Mouse (Mus musculus): ENCODE results near the gene Sucla2. TPM values are rescaled to one million over a fixed set of nuclear protein-coding genes. Genes with fewer than 3 reads are reported as not detected.

Sucla2 gene
- polyA plus RNA-seq, 1 experiment, result 1,877 TPM

- H3K27ac ChIP-seq (replicated peaks; ENCODE audit: low read depth, low read length), result no peak overlapping the region
These were observed 95.8 kb downstream of the Sucla2 start for GRCm38 (mm10) chr14:73620880-73621279.

GRCm38 (mm10) chr14:73622988-73623387, 97.9 kb downstream of the Sucla2 start:
- H3K4me1 ChIP-seq (ENCODE audit: control insufficient read depth, insufficient read depth, insufficient read length, low read length), result no peaks in the 10 kb centered on the region
- H3K27ac ChIP-seq (replicated peaks; ENCODE audit: low read depth, low read length), result no peak overlapping the region
- H3K4me3 ChIP-seq (ENCODE audit: insufficient read depth, low read depth, low read length), result no peak overlapping the region

More at GRCm38 (mm10) chr14:73620880-73621279, 95.8 kb downstream of the Sucla2 start:
- H3K4me3 ChIP-seq (ENCODE audit: insufficient read depth, low read depth, low read length), result no peak overlapping the region
- H3K4me1 ChIP-seq (ENCODE audit: control insufficient read depth, insufficient read depth, insufficient read length, low read length), result no peaks in the 10 kb centered on the region

GRCm38 (mm10) chr14:73625469-73625868, 100.3 kb downstream of the Sucla2 start:
- Histone ChIP-seq H3K4me3 (ENCODE audit: insufficient read depth, low read depth, low read length) (no peak overlapping the region), H3K4me1 (ENCODE audit: control insufficient read depth, insufficient read depth, insufficient read length, low read length) (no peaks in the 10 kb centered on the region), H3K27ac (replicated peaks; ENCODE audit: low read depth, low read length) (no peak overlapping the region)

GRCm38 (mm10) chr14:73631511-73631910, 106.4 kb downstream of the Sucla2 start:
- no peaks in the 10 kb centered on the region for H3K4me1 ChIP-seq (ENCODE audit: control insufficient read depth, insufficient read depth, insufficient read length, low read length)
- H3K4me3 ChIP-seq (ENCODE audit: insufficient read depth, low read depth, low read length), result no peak overlapping the region
- peak overlapping the region; percentile 92 for H3K27ac ChIP-seq (replicated peaks; ENCODE audit: low read depth, low read length)

- H3K27ac ChIP-seq (replicated peaks; ENCODE audit: low read depth, low read length), result peak overlapping the region; percentile 92
- H3K4me3 ChIP-seq (ENCODE audit: insufficient read depth, low read depth, low read length), result no peak overlapping the region
- no peaks in the 10 kb centered on the region for H3K4me1 ChIP-seq (ENCODE audit: control insufficient read depth, insufficient read depth, insufficient read length, low read length)
These were observed 107.6 kb downstream of the Sucla2 start for GRCm38 (mm10) chr14:73632648-73633263.

GRCm38 (mm10) chr14:73634356-73634755, 109.2 kb downstream of the Sucla2 start:
- H3K4me1 ChIP-seq (ENCODE audit: control insufficient read depth, insufficient read depth, insufficient read length, low read length), result no peaks in the 10 kb centered on the region
- peak overlapping the region; percentile 86; the same call in 1 of the 2 replicates for H3K27ac ChIP-seq (replicated peaks; ENCODE audit: low read depth, low read length)
- no peak overlapping the region for H3K4me3 ChIP-seq (ENCODE audit: insufficient read depth, low read depth, low read length)

GRCm38 (mm10) chr14:73637460-73637859, 112.3 kb downstream of the Sucla2 start:
- Histone ChIP-seq H3K4me3 (ENCODE audit: insufficient read depth, low read depth, low read length) (no peak overlapping the region), H3K4me1 (ENCODE audit: control insufficient read depth, insufficient read depth, insufficient read length, low read length) (no peaks in the 10 kb centered on the region), H3K27ac (replicated peaks; ENCODE audit: low read depth, low read length) (no peak overlapping the region)

Other genes with a start within 250 kb of the Sucla2 start
- 36.6 and 41.5 TPM in 2 replicates for gene Rb1, start 199.5 kb upstream of the Sucla2 start, polyA plus RNA-seq (2012; ENCODE audit: insufficient read depth, insufficient read length, missing spikeins)
- gene Itm2b, start 140.0 kb upstream of the Sucla2 start, polyA plus RNA-seq (2012; ENCODE audit: insufficient read depth, insufficient read length, missing spikeins), result 1,115 and 1,308 TPM in 2 replicates
- gene Med4, start 15.3 kb upstream of the Sucla2 start, polyA plus RNA-seq (2012; ENCODE audit: insufficient read depth, insufficient read length, missing spikeins), result 14.7 and 23.5 TPM in 2 replicates
- gene Nudt15, start 22.9 kb downstream of the Sucla2 start, polyA plus RNA-seq (2012; ENCODE audit: insufficient read depth, insufficient read length, missing spikeins), result 11.5 and 12.1 TPM in 2 replicates
- not detected in 2 replicates for gene Gm21750, start 135.9 kb downstream of the Sucla2 start, polyA plus RNA-seq (2012; ENCODE audit: insufficient read depth, insufficient read length, missing spikeins)

Data from brown adipose tissue, adult 24 weeks (tissue).